Mouse (Mus musculus) heart, postnatal 0 days (tissue): ENCODE measurements around the gene Cdh1.

Source experiments
- CTCF ChIP-seq: IDR thresholded peaks from 2 replicates; pipeline ENCODE4 v1.5.1; 2016; ENCODE audit warnings: antibody characterized with exemption, control low read depth, low read depth
- EP300 ChIP-seq: IDR thresholded peaks from 2 replicates; pipeline ENCODE4 v1.6.1; 2016; ENCODE audit warnings: antibody characterized with exemption, low read depth

GRCm38 (mm10) chr8:106617196-106617595 is 14.0 kb downstream of the Cdh1 start:
- TF ChIP-seq CTCF (no peak), EP300 (no peak)
